Mouse (Mus musculus): ENCODE results near the gene Txndc2.

DNA sequence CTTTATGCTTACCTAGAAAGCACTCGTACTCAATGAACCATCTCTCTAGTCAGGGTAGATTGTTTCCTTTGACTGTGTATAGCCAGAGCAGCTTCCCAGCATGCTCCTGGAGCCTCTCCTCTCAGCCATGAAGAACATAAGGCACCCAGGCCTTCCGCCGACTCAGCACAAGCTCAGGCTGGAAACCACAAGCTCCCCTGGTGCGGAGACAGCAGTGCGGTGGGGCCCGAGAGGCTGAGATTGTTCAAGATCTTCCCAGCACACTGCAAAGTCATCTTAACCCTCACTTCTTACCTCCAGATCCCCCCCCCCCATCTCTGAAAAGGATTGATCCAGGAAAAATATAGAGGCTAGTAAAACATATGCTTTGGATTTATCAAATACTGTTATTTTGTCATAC is 8.6 kb upstream of the Txndc2 start:
- TF ChIP-seq CTCF (IDR thresholded peaks at IDR 0.05; ENCODE audit: borderline replicate concordance, extremely low read depth, insufficient read depth, insufficient read length): no peak
- TF ChIP-seq POLR2A (IDR thresholded peaks at IDR 0.05; ENCODE audit: borderline replicate concordance, extremely low read depth, insufficient read depth, insufficient read length, poor library complexity, severe bottlenecking): no peak
